Mouse (Mus musculus): Measurements from ENCODE around the gene Diaph2. TPM values are rescaled to one million over a fixed set of nuclear protein-coding genes. Genes with fewer than 3 reads are reported as not detected.
"Not testable (repeated sequence)": the region's sequence is repeated elsewhere in the genome, so short reads cannot be mapped to it uniquely, and the experiment has no call there.

The Diaph2 gene
- total RNA-seq, 4 experiments from 2014 or later = 20.7 to 39.9 (median 28.8) TPM

- no peak for DNase-seq
Observed at GRCm38 (mm10) chrX:129833887-129834286, 84.3 kb downstream of the Diaph2 start.

GRCm38 (mm10) chrX:129884465-129884864 is 134.9 kb downstream of the Diaph2 start:
- DNase-seq = no peak

- no peak for DNase-seq
Observed at GRCm38 (mm10) chrX:129925806-129926205, 176.3 kb downstream of the Diaph2 start.

GRCm38 (mm10) chrX:129974816-129975215 is 225.3 kb downstream of the Diaph2 start:
- no peak for DNase-seq

- DNase-seq = no peak
Observed at GRCm38 (mm10) chrX:130008210-130008609, 258.7 kb downstream of the Diaph2 start.

- DNase-seq = no peak
Observed at GRCm38 (mm10) chrX:130019735-130020134, 270.2 kb downstream of the Diaph2 start.

GRCm38 (mm10) chrX:130044525-130044924 is 295.0 kb downstream of the Diaph2 start:
- no peak for DNase-seq

- no peak for DNase-seq
Observed at GRCm38 (mm10) chrX:130149216-130149615, 399.7 kb downstream of the Diaph2 start.

GRCm38 (mm10) chrX:130152164-130152563 is 402.6 kb downstream of the Diaph2 start:
- DNase-seq = no peak

GRCm38 (mm10) chrX:130173126-130173525 is 423.6 kb downstream of the Diaph2 start:
- DNase-seq = no peak

- DNase-seq = no peak
Observed at GRCm38 (mm10) chrX:130187891-130188290, 438.3 kb downstream of the Diaph2 start.

- DNase-seq = no peak
Observed at GRCm38 (mm10) chrX:130188449-130188848, 438.9 kb downstream of the Diaph2 start.

GRCm38 (mm10) chrX:130189250-130189649 is 439.7 kb downstream of the Diaph2 start:
- no peak for DNase-seq

- DNase-seq = not testable (repeated sequence)
Observed at GRCm38 (mm10) chrX:130197412-130197811, 447.9 kb downstream of the Diaph2 start.

GRCm38 (mm10) chrX:130205243-130205642 is 455.7 kb downstream of the Diaph2 start:
- no peak for DNase-seq

- no peak for DNase-seq
Observed at GRCm38 (mm10) chrX:130212227-130212626, 462.7 kb downstream of the Diaph2 start.

GRCm38 (mm10) chrX:130212759-130213158 is 463.2 kb downstream of the Diaph2 start:
- no peak for DNase-seq

- no peak for DNase-seq
Observed at GRCm38 (mm10) chrX:130230045-130230444, 480.5 kb downstream of the Diaph2 start.

- no peak for DNase-seq
Observed at GRCm38 (mm10) chrX:130235167-130235566, 485.6 kb downstream of the Diaph2 start.

- no peak for DNase-seq
Observed at GRCm38 (mm10) chrX:130246652-130247051, 497.1 kb downstream of the Diaph2 start.

- no peak for DNase-seq
Observed at GRCm38 (mm10) chrX:130253664-130254063, 504.1 kb downstream of the Diaph2 start.

GRCm38 (mm10) chrX:130265707-130266106 is 516.2 kb downstream of the Diaph2 start:
- no peak for DNase-seq

- DNase-seq = no peak
Observed at GRCm38 (mm10) chrX:130279144-130279543, 529.6 kb downstream of the Diaph2 start.

- DNase-seq = no peak
Observed at GRCm38 (mm10) chrX:130281484-130281883, 531.9 kb downstream of the Diaph2 start.

GRCm38 (mm10) chrX:130287032-130287431 is 537.5 kb downstream of the Diaph2 start:
- no peak for DNase-seq

Data from adrenal gland, adult 8-10 months (tissue).